ENCODE assay signal across 8 mouse cellular contexts in the genomic region with DNA sequence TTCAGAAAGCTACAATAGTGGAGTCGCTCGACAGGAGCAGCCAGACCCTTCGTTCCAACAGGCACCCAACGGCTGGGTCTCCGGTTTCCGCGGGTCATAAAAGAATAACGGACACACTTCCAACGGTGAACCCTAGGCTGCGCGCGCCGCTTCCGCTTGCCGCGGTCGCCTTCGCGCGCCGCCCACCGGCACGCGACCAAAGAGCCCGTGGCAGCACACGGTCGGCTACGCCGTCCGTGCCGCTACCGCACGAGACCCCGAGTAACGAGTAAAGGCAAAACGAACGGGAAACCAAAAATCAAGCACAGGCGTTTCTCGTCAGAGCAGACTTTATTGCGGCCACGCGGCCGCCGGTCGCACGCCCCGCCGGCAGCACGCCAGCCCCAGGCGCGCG. TPM values are rescaled to one million over a fixed set of nuclear protein-coding genes. Genes with fewer than 3 reads are reported as not detected.
DNase-seq lines count a peak whose midpoint lies in the region; ATAC-seq and TF ChIP-seq lines count a peak whose summit lies in the region.

No protein-coding gene starts in this region.

- H3K9me3 ChIP-seq in forebrain, postnatal 0 days (ENCODE audit: low read length), result no peaks in the 10 kb centered on the region
- no peaks in the 10 kb centered on the region for H3K9me3 ChIP-seq in hindbrain, embryonic 11.5 days (ENCODE audit: control insufficient read depth, low read length)

- peak overlapping the region; percentile 97 for H3K4me3 ChIP-seq in cerebellum, adult 2 months (replicated peaks; ENCODE audit: insufficient read depth, low read depth, low read length)
- H3K4me3 ChIP-seq in forebrain, postnatal 0 days (ENCODE audit: low read depth, low read length), result peak overlapping the region; percentile 92
- peak overlapping the region; percentile 100 for H3K4me3 ChIP-seq in hindbrain, embryonic 11.5 days (ENCODE audit: low read depth, low read length)

- no peaks in the 10 kb centered on the region for H3K36me3 ChIP-seq in forebrain, postnatal 0 days (ENCODE audit: insufficient read depth)
- H3K36me3 ChIP-seq in hindbrain, embryonic 11.5 days (ENCODE audit: control insufficient read depth, insufficient read depth, low read length), result no peaks in the 10 kb centered on the region

- peak overlapping the region; percentile 86 for H3K27ac ChIP-seq in cerebellum, adult 2 months (ENCODE audit: insufficient read depth, low read length)
- H3K27ac ChIP-seq in forebrain, postnatal 0 days (ENCODE audit: low read depth, low read length), result peak overlapping the region; percentile 98
- H3K27ac ChIP-seq in hindbrain, embryonic 11.5 days (ENCODE audit: low read depth, low read length), result peak overlapping the region; percentile 98

- H3K4me1 ChIP-seq in cerebellum, adult 2 months (ENCODE audit: control insufficient read depth, insufficient read depth, low read length), result no peaks in the 10 kb centered on the region; the same call in 1 of the 2 replicates
- H3K4me1 ChIP-seq in forebrain, postnatal 0 days (ENCODE audit: insufficient read depth), result peaks cover 12% of the 10 kb centered on the region; the same call in 1 of the 2 replicates
- H3K4me1 ChIP-seq in hindbrain, embryonic 11.5 days (replicated peaks; ENCODE audit: control insufficient read depth, insufficient read depth, low read length), result peaks cover 2% of the 10 kb centered on the region; the same call in 1 of the 2 replicates

- TF ChIP-seq POLR2A in cerebellum, adult 2 months (IDR thresholded peaks at IDR 0.05; ENCODE audit: borderline replicate concordance, insufficient read depth, low read length), result peak; percentile 31; the same call in 1 of the 2 replicates

- peak overlapping the region; percentile 53 for H3K4me2 ChIP-seq in forebrain, postnatal 0 days (ENCODE audit: low read depth)
- peak overlapping the region; percentile 41 for H3K4me2 ChIP-seq in hindbrain, embryonic 11.5 days (replicated peaks; ENCODE audit: low read depth, low read length)

- peak; percentile 90 for DNase-seq in Muller cell, postnatal 12 days (ENCODE audit: inconsistent ontology term)
- peak; percentile 80 to 81 for DNase-seq in cerebellum, adult 2 months
- DNase-seq in forebrain, postnatal 0 days, result peak; percentile 90
- DNase-seq in hindbrain, embryonic 11.5 days (ENCODE audit: low spot score), result peak; percentile 88
- peak; percentile 64 for DNase-seq in left cerebral cortex, adult 11 months (ENCODE audit: low spot score)
- DNase-seq in lung, postnatal 36 days, result peak; percentile 88
- peak; percentile 89 for DNase-seq in retina, postnatal 1 day
- DNase-seq in thymus, postnatal 4 days, result peak; percentile 92

- peak; percentile 50 for ATAC-seq in forebrain, postnatal 0 days
- ATAC-seq in hindbrain, embryonic 11.5 days (ENCODE audit: low FRiP score), result peak; percentile 41

- no peak for TF ChIP-seq CTCF in cerebellum, adult 2 months (IDR thresholded peaks at IDR 0.05; ENCODE audit: borderline replicate concordance, insufficient read depth, low read depth, low read length)
- peak; percentile 43 for TF ChIP-seq CTCF in forebrain, postnatal 0 days (IDR thresholded peaks at IDR 0.05; ENCODE audit: low read depth)

- H3K27me3 ChIP-seq in cerebellum, adult 2 months (ENCODE audit: control insufficient read depth, insufficient read depth, low read length), result no peaks in the 10 kb centered on the region
- H3K27me3 ChIP-seq in forebrain, postnatal 0 days (ENCODE audit: insufficient read depth, low read length), result no peaks in the 10 kb centered on the region
- no peaks in the 10 kb centered on the region for H3K27me3 ChIP-seq in hindbrain, embryonic 11.5 days (ENCODE audit: control insufficient read depth, insufficient read depth, low read length)

- H3K9ac ChIP-seq in forebrain, postnatal 0 days, result peak overlapping the region; percentile 82
- peak overlapping the region; percentile 83 for H3K9ac ChIP-seq in hindbrain, embryonic 11.5 days (ENCODE audit: low read depth, low read length)

- under 1% methylated on average over 52 of the region's 52 CpGs for WGBS in cerebellum, adult 2 months
- 3% methylated on average over 52 of the region's 52 CpGs for whole genome bisulfite sequencing in forebrain, postnatal 0 days
- under 1% methylated on average over 47 of the region's 52 CpGs for WGBS in hindbrain, embryonic 11.5 days

RNA-seq across cellular contexts. Expression of a gene that starts 0.6 kb away (rescaled TPM):
- 23.9 and 26.3 TPM in 2 replicates for polyA plus RNA-seq in cerebellum, adult 2 months (2012; rRNA removed)
- 31.9 and 33.8 TPM in 2 replicates for total RNA-seq in forebrain, postnatal 0 days (2014; rRNA removed)
- 7.4 and 8.8 TPM in 2 replicates for polyA plus RNA-seq in forebrain, postnatal 0 days (2015; fragmentation: Nextera tagmentation; extraction: Ambion mirVana)
- 17.4 and 21.1 TPM in 2 replicates for polyA plus RNA-seq in hindbrain, embryonic 11.5 days (2014; fragmentation: Nextera tagmentation; extraction: Ambion mirVana)

RNA-seq across cellular contexts. Expression of a gene that starts 43.5 kb away (rescaled TPM):
- polyA plus RNA-seq in cerebellum, adult 2 months (2012; rRNA removed), result 42.4 and 43.4 TPM in 2 replicates
- total RNA-seq in forebrain, postnatal 0 days (2014; rRNA removed), result 17.4 and 19.5 TPM in 2 replicates
- polyA plus RNA-seq in forebrain, postnatal 0 days (2015; fragmentation: Nextera tagmentation; extraction: Ambion mirVana), result 18.7 and 21.4 TPM in 2 replicates
- 10.5 and 12.0 TPM in 2 replicates for polyA plus RNA-seq in hindbrain, embryonic 11.5 days (2014; fragmentation: Nextera tagmentation; extraction: Ambion mirVana)

RNA-seq across cellular contexts. Expression of a gene that starts 43.7 kb away (rescaled TPM):
- polyA plus RNA-seq in cerebellum, adult 2 months (2012; rRNA removed), result 9.8 and 12.5 TPM in 2 replicates
- 10.9 and 14.2 TPM in 2 replicates for total RNA-seq in forebrain, postnatal 0 days (2014; rRNA removed)
- 11.9 and 12.3 TPM in 2 replicates for polyA plus RNA-seq in forebrain, postnatal 0 days (2015; fragmentation: Nextera tagmentation; extraction: Ambion mirVana)
- polyA plus RNA-seq in hindbrain, embryonic 11.5 days (2014; fragmentation: Nextera tagmentation; extraction: Ambion mirVana), result 9.3 and 10.1 TPM in 2 replicates

Comparison
In these comparisons a context has a peak if more than half of its experiments do, and no peak if none do; other contexts are left out.
1. Peak in every context shown above with its lines: DNase-seq, ATAC-seq, H3K4me3 ChIP-seq and H3K27ac ChIP-seq.